In genomic region chr6:52245040-52245756, GRCm38 (mm10) we compare ENCODE assay signal across 15 mouse cellular contexts. TPM values are rescaled to one million over a fixed set of nuclear protein-coding genes. Genes with fewer than 3 reads are reported as not detected.
DNase-seq lines count a peak whose midpoint lies in the region; ATAC-seq and TF ChIP-seq lines count a peak whose summit lies in the region.
"Had no signal": no experiment of that assay in that cellular context is flagged by ENCODE, and none has a peak within 500 bp of the region (broad histone marks: within the 10 kb centered on the region; RNA-seq: fewer than 3 reads in every experiment).

No protein-coding gene starts in this region.

- peak overlapping the region; percentile 25 for H3K4me3 ChIP-seq in heart, embryonic 15.5 days
- peak overlapping the region; percentile 6 for H3K4me3 ChIP-seq in ES-Bruce4 (ENCODE audit: low read depth, low read length)
- H3K4me3 ChIP-seq in limb, embryonic 12.5 days (replicated peaks), result peak overlapping the region; percentile 99
- no peak overlapping the region for H3K4me3 ChIP-seq in midbrain, postnatal 0 days (ENCODE audit: low read depth, low read length)

- no peak overlapping the region for H3K27ac ChIP-seq in heart, embryonic 15.5 days
- H3K27ac ChIP-seq in ES-Bruce4 (ENCODE audit: insufficient read depth, low read length), result no peak overlapping the region
- peak overlapping the region; percentile 100 for H3K27ac ChIP-seq in limb, embryonic 12.5 days
- no peak overlapping the region for H3K27ac ChIP-seq in midbrain, postnatal 0 days (ENCODE audit: low read depth, low read length)

- WGBS in heart, embryonic 15.5 days, result under 1% methylated on average over 70 of the region's 71 CpGs
- WGBS in limb, embryonic 12.5 days, result under 1% methylated on average over 70 of the region's 71 CpGs
- WGBS in midbrain, postnatal 0 days, result under 1% methylated on average over 66 of the region's 71 CpGs

- H3K4me1 ChIP-seq in heart, embryonic 15.5 days (replicated peaks), result peaks cover 16% of the 10 kb centered on the region
- no peaks in the 10 kb centered on the region for H3K4me1 ChIP-seq in ES-Bruce4 (ENCODE audit: control insufficient read depth, insufficient read depth, low read length)
- H3K4me1 ChIP-seq in limb, embryonic 12.5 days (replicated peaks), result peaks cover 46% of the 10 kb centered on the region
- H3K4me1 ChIP-seq in midbrain, postnatal 0 days (ENCODE audit: insufficient read depth, low read length), result no peaks in the 10 kb centered on the region

- no peak for TF ChIP-seq EP300 in ES-Bruce4 (IDR thresholded peaks at IDR 0.05; ENCODE audit: insufficient read depth, low read depth, low read length)

- H3K36me3 ChIP-seq in heart, embryonic 15.5 days, result no peaks in the 10 kb centered on the region
- H3K36me3 ChIP-seq in ES-Bruce4 (ENCODE audit: control insufficient read depth, insufficient read depth, low read length, poor library complexity, severe bottlenecking), result no peaks in the 10 kb centered on the region
- peaks cover 11% of the 10 kb centered on the region for H3K36me3 ChIP-seq in limb, embryonic 12.5 days
- no peaks in the 10 kb centered on the region for H3K36me3 ChIP-seq in midbrain, postnatal 0 days (ENCODE audit: insufficient read depth, low read length)

- no peaks in the 10 kb centered on the region for H3K9me3 ChIP-seq in heart, embryonic 15.5 days (replicated peaks)
- no peaks in the 10 kb centered on the region for H3K9me3 ChIP-seq in ES-Bruce4 (replicated peaks; ENCODE audit: control insufficient read depth, insufficient read depth, low read length, poor library complexity, severe bottlenecking)
- H3K9me3 ChIP-seq in limb, embryonic 12.5 days, result no peaks in the 10 kb centered on the region
- no peaks in the 10 kb centered on the region for H3K9me3 ChIP-seq in midbrain, postnatal 0 days (ENCODE audit: low read length)

- no peak for TF ChIP-seq POLR2A in ES-Bruce4 (IDR thresholded peaks at IDR 0.05; ENCODE audit: insufficient read depth, low read length)

- ATAC-seq in heart, embryonic 15.5 days (replicated peaks; ENCODE audit: insufficient number of reproducible peaks, insufficient read depth, low FRiP score, low read depth), result no peak
- ATAC-seq in granulocyte monocyte progenitor cell, adult 5-6 weeks (replicated peaks; ENCODE audit: poor library complexity, severe bottlenecking), result 0 out of 2 replicates have a peak, but pooled peaks have one; percentile 10
- no peak for ATAC-seq in limb, embryonic 12.5 days (ENCODE audit: insufficient number of reproducible peaks, insufficient read depth, low FRiP score, low TSS enrichment, low read depth)
- no peak for ATAC-seq in midbrain, postnatal 0 days (ENCODE audit: low FRiP score)

- no peak for DNase-seq in heart, postnatal 25 days (ENCODE audit: low spot score)
- no peak for DNase-seq in layer of hippocampus, adult 9-11 months
- DNase-seq in gastrocnemius, adult 18-20 months (ENCODE audit: low spot score), result no peak
- no peak for DNase-seq in midbrain, postnatal 0 days (ENCODE audit: low spot score)
- DNase-seq: cerebellum, postnatal 36 days; thymus, postnatal 36 days had no signal

- H3K9ac ChIP-seq in heart, embryonic 15.5 days, result no peak overlapping the region
- peak overlapping the region; percentile 39; the same call in 1 of the 2 replicates for H3K9ac ChIP-seq in ES-Bruce4 (ENCODE audit: low read depth, poor library complexity, severe bottlenecking)
- peak overlapping the region; percentile 100 for H3K9ac ChIP-seq in limb, embryonic 12.5 days (replicated peaks)
- no peak overlapping the region for H3K9ac ChIP-seq in midbrain, postnatal 0 days (replicated peaks; ENCODE audit: low read length, poor library complexity, severe bottlenecking)

- H3K27me3 ChIP-seq in heart, embryonic 15.5 days, result peaks cover 99% of the 10 kb centered on the region
- peaks cover 64% of the 10 kb centered on the region for H3K27me3 ChIP-seq in ES-Bruce4 (ENCODE audit: control insufficient read depth, insufficient read depth, low read length, poor library complexity, severe bottlenecking)
- H3K27me3 ChIP-seq in limb, embryonic 12.5 days, result peaks cover 16% of the 10 kb centered on the region
- peaks cover 97% of the 10 kb centered on the region for H3K27me3 ChIP-seq in midbrain, postnatal 0 days (ENCODE audit: insufficient read depth, low read length)

- intact Hi-C loops in heart, postnatal 25 days (cut with DNase I), result no loop called here

- no peak for TF ChIP-seq CTCF in ES-Bruce4 (IDR thresholded peaks at IDR 0.05; ENCODE audit: low read depth, low read length)
- no peak for TF ChIP-seq CTCF in midbrain, postnatal 0 days (IDR thresholded peaks at IDR 0.05)

- peak overlapping the region; percentile 30 for H3K4me2 ChIP-seq in heart, embryonic 15.5 days
- H3K4me2 ChIP-seq in limb, embryonic 12.5 days, result peak overlapping the region; percentile 96
- H3K4me2 ChIP-seq in midbrain, postnatal 0 days (ENCODE audit: low read depth, low read length, poor library complexity, severe bottlenecking), result no peak overlapping the region

RNA-seq across cellular contexts. Expression of gene Hoxa11, which starts 0.4 kb away (rescaled TPM):
- 0.06 TPM in 1 of 2 replicates, not detected in the other for polyA plus RNA-seq in heart, embryonic 15.5 days (2015; fragmentation: Nextera tagmentation; extraction: Ambion mirVana)
- total RNA-seq in heart, postnatal 25 days (2021), result not detected
- polyA plus RNA-seq in ES-Bruce4 (2011; ENCODE audit: insufficient read depth, insufficient read length, low read depth, missing spikeins), result not detected in 2 replicates
- not detected in 2 replicates for total RNA-seq in granulocyte monocyte progenitor cell, adult 5-6 weeks (2014; fragmentation: Nextera tagmentation)
- not detected in 2 replicates for total RNA-seq in granulocyte monocyte progenitor cell, adult 5-6 weeks (2017)
- polyA plus RNA-seq in limb, embryonic 12.5 days (2016; fragmentation: Nextera tagmentation; extraction: Ambion mirVana), result 88.2 and 96.8 TPM in 2 replicates
- 1 to 10 TPM; 2.1 to 2.9 TPM for total RNA-seq in gastrocnemius, adult 18-20 months (2021)
- not detected in 2 replicates for total RNA-seq in midbrain, postnatal 0 days (2014; rRNA removed)
- not detected in 2 replicates for polyA plus RNA-seq in midbrain, postnatal 0 days (2015; fragmentation: Nextera tagmentation; extraction: Ambion mirVana)
- total RNA-seq: megakaryocyte progenitor cell, adult 5-6 weeks; MEL had no signal
- polyA plus RNA-seq: large intestine, adult 2 months had no signal

RNA-seq across cellular contexts. Expression of gene Hoxa10, which starts 4.5 kb away (rescaled TPM):
- polyA plus RNA-seq in heart, embryonic 15.5 days (2015; fragmentation: Nextera tagmentation; extraction: Ambion mirVana), result 0.19 and 0.55 TPM in 2 replicates
- total RNA-seq in heart, postnatal 25 days (2021), result not detected
- polyA plus RNA-seq in ES-Bruce4 (2011; ENCODE audit: insufficient read depth, insufficient read length, low read depth, missing spikeins), result not detected in 2 replicates
- total RNA-seq in granulocyte monocyte progenitor cell, adult 5-6 weeks (2014; fragmentation: Nextera tagmentation), result 0.47 TPM in 1 of 2 replicates, not detected in the other
- total RNA-seq in granulocyte monocyte progenitor cell, adult 5-6 weeks (2017), result 0.57 TPM in 1 of 2 replicates, not detected in the other
- 272 and 294 TPM in 2 replicates for polyA plus RNA-seq in limb, embryonic 12.5 days (2016; fragmentation: Nextera tagmentation; extraction: Ambion mirVana)
- 10 to 100 TPM; 13.7 to 15.0 TPM for total RNA-seq in gastrocnemius, adult 18-20 months (2021)
- total RNA-seq in midbrain, postnatal 0 days (2014; rRNA removed), result not detected in 2 replicates
- not detected in 2 replicates for polyA plus RNA-seq in midbrain, postnatal 0 days (2015; fragmentation: Nextera tagmentation; extraction: Ambion mirVana)
- total RNA-seq: MEL had no signal
- polyA plus RNA-seq: frontal cortex, adult 2 months had no signal

RNA-seq across cellular contexts. Expression of gene Hoxa9, which starts 14.3 kb away (rescaled TPM):
- polyA plus RNA-seq in heart, embryonic 15.5 days (2015; fragmentation: Nextera tagmentation; extraction: Ambion mirVana), result 0.13 and 0.24 TPM in 2 replicates
- total RNA-seq in heart, postnatal 25 days (2021), result not detected
- not detected in 2 replicates for polyA plus RNA-seq in ES-Bruce4 (2011; ENCODE audit: insufficient read depth, insufficient read length, low read depth, missing spikeins)
- 8.9 and 14.7 TPM in 2 replicates for total RNA-seq in granulocyte monocyte progenitor cell, adult 5-6 weeks (2014; fragmentation: Nextera tagmentation)
- total RNA-seq in granulocyte monocyte progenitor cell, adult 5-6 weeks (2017), result 16.8 and 24.4 TPM in 2 replicates
- 74.7 and 77.4 TPM in 2 replicates for polyA plus RNA-seq in limb, embryonic 12.5 days (2016; fragmentation: Nextera tagmentation; extraction: Ambion mirVana)
- 1 to 10 TPM; 7.2 to 7.4 TPM for total RNA-seq in gastrocnemius, adult 18-20 months (2021)
- total RNA-seq in midbrain, postnatal 0 days (2014; rRNA removed), result not detected in 2 replicates
- polyA plus RNA-seq in midbrain, postnatal 0 days (2015; fragmentation: Nextera tagmentation; extraction: Ambion mirVana), result not detected in 2 replicates
- total RNA-seq: MEL had no signal
- polyA plus RNA-seq: frontal cortex, adult 2 months had no signal

RNA-seq across cellular contexts. Expression of gene Hoxa13, which starts 15.5 kb away (rescaled TPM):
- 0.09 TPM in 1 of 2 replicates, not detected in the other for polyA plus RNA-seq in heart, embryonic 15.5 days (2015; fragmentation: Nextera tagmentation; extraction: Ambion mirVana)
- total RNA-seq in heart, postnatal 25 days (2021), result not detected
- 0.25 TPM in 1 of 2 replicates, not detected in the other for polyA plus RNA-seq in ES-Bruce4 (2011; ENCODE audit: insufficient read depth, insufficient read length, low read depth, missing spikeins)
- not detected in 2 replicates for total RNA-seq in granulocyte monocyte progenitor cell, adult 5-6 weeks (2014; fragmentation: Nextera tagmentation)
- total RNA-seq in granulocyte monocyte progenitor cell, adult 5-6 weeks (2017), result not detected in 2 replicates
- 33.1 and 34.1 TPM in 2 replicates for polyA plus RNA-seq in limb, embryonic 12.5 days (2016; fragmentation: Nextera tagmentation; extraction: Ambion mirVana)
- total RNA-seq in gastrocnemius, adult 18-20 months (2021), result 1 to 10 TPM; 3.7 to 6.0 TPM
- total RNA-seq in midbrain, postnatal 0 days (2014; rRNA removed), result not detected in 2 replicates
- polyA plus RNA-seq in midbrain, postnatal 0 days (2015; fragmentation: Nextera tagmentation; extraction: Ambion mirVana), result not detected in 2 replicates
- total RNA-seq: adrenal gland, postnatal 4 days; megakaryocyte progenitor cell, adult 5-6 weeks; MEL had no signal
- polyA plus RNA-seq: frontal cortex, adult 2 months; large intestine, adult 2 months had no signal

RNA-seq across cellular contexts. Expression of gene Hoxa7, which starts 23.5 kb away (rescaled TPM):
- 0.54 and 1.4 TPM in 2 replicates for polyA plus RNA-seq in heart, embryonic 15.5 days (2015; fragmentation: Nextera tagmentation; extraction: Ambion mirVana)
- under 1 TPM; 0.31 to 0.44 TPM for total RNA-seq in heart, postnatal 25 days (2021)
- 0.65 and 1.4 TPM in 2 replicates for polyA plus RNA-seq in ES-Bruce4 (2011; ENCODE audit: insufficient read depth, insufficient read length, low read depth, missing spikeins)
- total RNA-seq in granulocyte monocyte progenitor cell, adult 5-6 weeks (2014; fragmentation: Nextera tagmentation), result 18.3 and 20.5 TPM in 2 replicates
- total RNA-seq in granulocyte monocyte progenitor cell, adult 5-6 weeks (2017), result 6.4 and 10.8 TPM in 2 replicates
- 11.7 and 13.8 TPM in 2 replicates for polyA plus RNA-seq in limb, embryonic 12.5 days (2016; fragmentation: Nextera tagmentation; extraction: Ambion mirVana)
- 1 to 10 TPM; 4.7 to 5.0 TPM for total RNA-seq in gastrocnemius, adult 18-20 months (2021)
- total RNA-seq in midbrain, postnatal 0 days (2014; rRNA removed), result not detected in 2 replicates
- not detected in 2 replicates for polyA plus RNA-seq in midbrain, postnatal 0 days (2015; fragmentation: Nextera tagmentation; extraction: Ambion mirVana)
- total RNA-seq: MEL had no signal
- polyA plus RNA-seq: frontal cortex, adult 2 months had no signal

Comparison
In these comparisons a context has a peak if more than half of its experiments do, and no peak if none do; other contexts are left out.
1. H3K9ac ChIP-seq: peak in ES-Bruce4 (single experiment) and limb, embryonic 12.5 days (single experiment); none in heart, embryonic 15.5 days (single experiment) and midbrain, postnatal 0 days (single experiment).
2. RNA of gene Hoxa10, which starts 4.5 kb away (total RNA-seq): 13.7 to 15.0 TPM in gastrocnemius, adult 18-20 months; 0.47 to 0.57 TPM in granulocyte monocyte progenitor cell, adult 5-6 weeks, not detected in heart, postnatal 25 days and not detected in midbrain, postnatal 0 days; every median in the first group is over 4 times any median in the second.